Mouse (Mus musculus): Measurements from ENCODE around the gene Wdsub1.

The Wdsub1 gene

GRCm38 (mm10) chr2:59841189-59841939 lies 41.0 kb downstream of the Wdsub1 start:
- peak; percentile 73 for DNase-seq (ENCODE audit: low spot score)

DNA sequence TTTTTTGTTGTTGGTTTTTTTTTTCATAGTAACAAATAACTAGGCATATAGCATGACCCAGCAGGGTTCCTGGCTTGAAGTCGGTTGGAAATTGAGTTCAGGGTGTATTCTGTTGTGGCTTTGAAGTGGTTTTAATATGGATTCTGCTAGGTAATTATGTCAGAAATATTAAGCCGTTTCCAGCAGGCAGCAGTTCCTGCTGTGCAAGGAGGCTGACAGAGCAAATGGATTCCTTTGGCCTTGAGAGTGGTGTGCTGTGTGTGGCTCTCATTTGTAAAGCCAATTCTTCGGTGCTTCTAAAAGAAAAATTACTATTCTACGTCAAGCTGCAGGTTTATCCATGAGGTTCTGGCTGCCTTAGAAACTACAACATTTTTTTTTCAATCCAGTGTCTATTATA lies 42.2 kb downstream of the Wdsub1 start:
- DNase-seq (ENCODE audit: low spot score), result no peak

- DNase-seq (ENCODE audit: low spot score), result no peak
Observed at GRCm38 (mm10) chr2:59839755-59840154, 42.6 kb downstream of the Wdsub1 start.

- DNase-seq (ENCODE audit: low spot score), result no peak
Observed at GRCm38 (mm10) chr2:59838825-59839224, 43.6 kb downstream of the Wdsub1 start.

DNA sequence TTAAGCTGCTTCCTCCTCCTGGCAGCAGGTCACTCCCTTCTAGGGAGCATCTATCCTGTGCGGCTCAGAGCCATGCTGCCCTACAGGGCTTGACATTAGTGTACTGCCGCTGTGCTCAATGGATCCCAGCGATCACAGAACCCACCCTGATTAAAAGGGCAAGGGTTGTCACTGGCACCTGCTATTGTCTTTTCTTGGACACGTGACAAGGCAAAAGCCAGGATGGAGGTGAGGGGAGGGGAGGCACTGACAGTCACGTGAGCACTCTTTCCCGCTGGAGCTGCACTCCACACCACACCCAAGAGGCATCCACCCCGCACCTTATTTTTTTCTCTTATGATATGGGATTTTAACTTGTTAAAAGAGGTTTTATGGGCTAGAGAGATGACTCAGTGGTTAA lies 50.6 kb downstream of the Wdsub1 start:
- DNase-seq (ENCODE audit: low spot score), result no peak

DNA sequence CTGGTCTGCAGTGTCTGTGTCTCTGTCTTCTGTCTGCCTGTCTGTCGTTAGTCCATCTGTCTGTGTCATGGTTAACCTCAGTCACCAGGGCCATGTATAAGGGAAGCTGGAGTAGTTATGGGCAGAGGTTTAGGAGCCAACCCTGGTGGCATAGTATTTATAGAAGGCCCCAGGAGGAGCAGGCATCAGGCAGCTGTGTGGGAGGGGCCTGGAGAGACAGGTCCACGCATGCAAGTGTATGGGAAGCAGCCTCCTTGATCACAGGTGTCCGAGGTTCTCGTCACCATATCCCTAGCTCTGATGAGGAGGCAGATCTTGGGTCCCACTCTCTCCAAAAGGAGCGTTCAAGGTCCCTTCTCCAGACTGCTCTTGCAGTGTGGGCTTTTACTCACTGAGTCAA lies 51.5 kb downstream of the Wdsub1 start:
- DNase-seq (ENCODE audit: low spot score), result no peak

- no peak for DNase-seq (ENCODE audit: low spot score)
Observed at GRCm38 (mm10) chr2:59830151-59830550, 52.2 kb downstream of the Wdsub1 start.

GRCm38 (mm10) chr2:59829718-59830117 lies 52.7 kb downstream of the Wdsub1 start:
- no peak for DNase-seq (ENCODE audit: low spot score)

DNA sequence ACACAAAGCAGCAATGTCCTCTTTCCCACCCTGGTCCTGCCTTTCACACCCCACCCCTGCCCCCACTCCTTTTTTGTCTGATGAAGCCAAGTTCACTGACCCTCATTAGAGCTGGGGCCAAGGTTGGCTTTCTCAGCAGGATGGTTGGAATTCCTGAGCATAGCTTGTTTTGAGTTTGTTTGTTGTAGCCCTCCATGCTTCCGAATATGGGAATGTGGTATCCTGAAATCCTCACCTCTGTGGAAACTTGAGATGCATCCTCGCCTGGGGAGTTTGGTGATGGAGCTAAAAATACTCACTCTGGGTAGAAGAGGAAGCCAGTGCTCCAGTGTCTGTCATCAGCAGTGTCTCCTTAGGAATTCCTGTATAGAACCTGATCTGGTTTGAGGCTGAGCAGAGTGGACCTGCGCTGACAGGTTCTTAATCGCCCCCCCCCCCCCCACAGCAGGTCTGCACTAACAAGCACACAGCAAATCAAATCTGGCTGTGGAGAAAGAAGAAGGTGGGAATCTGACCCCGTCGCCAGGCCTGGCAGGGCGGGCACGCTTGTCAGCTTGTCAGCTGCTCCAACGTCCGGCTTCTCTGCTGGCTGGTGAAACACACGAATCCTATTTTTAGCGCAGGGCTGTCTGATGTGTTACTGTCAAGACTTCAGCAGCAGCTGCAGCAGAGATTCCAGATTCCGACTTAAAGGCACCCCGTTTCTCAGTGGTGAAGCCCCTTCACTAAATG lies 53.4 kb downstream of the Wdsub1 start:
- no peak for DNase-seq (ENCODE audit: low spot score)

DNA sequence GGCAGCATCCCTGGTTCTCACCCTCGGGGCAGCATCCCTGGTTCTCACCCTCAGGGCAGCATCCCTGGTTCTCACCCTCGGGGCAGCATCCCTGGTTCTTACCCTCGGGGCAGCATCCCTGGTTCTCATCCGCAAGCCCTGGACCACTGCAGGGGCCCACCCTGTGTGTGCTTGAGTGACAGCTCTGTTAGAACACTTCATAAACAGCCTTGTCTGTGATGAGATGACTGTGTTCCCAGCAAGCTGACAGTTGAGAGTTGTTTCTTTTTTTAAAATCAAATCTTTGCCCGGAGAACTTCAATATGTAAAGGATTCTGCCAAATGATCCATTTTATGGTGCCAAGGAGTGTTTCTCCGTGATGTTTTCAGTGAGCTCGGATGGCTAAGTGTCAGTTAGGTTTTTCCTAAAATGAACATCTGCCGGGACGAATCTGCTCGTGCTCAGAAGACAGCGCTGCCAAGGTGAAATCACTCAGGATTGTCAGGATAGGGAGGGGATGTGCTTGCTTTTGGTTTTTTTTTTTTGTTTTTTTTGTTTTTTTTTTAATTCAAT lies 54.2 kb downstream of the Wdsub1 start:
- no peak for DNase-seq (ENCODE audit: low spot score)

- DNase-seq (ENCODE audit: low spot score), result no peak
Observed at GRCm38 (mm10) chr2:59825380-59825779, 57.0 kb downstream of the Wdsub1 start.

GRCm38 (mm10) chr2:59824289-59824688 lies 58.1 kb downstream of the Wdsub1 start:
- DNase-seq (ENCODE audit: low spot score), result peak; percentile 60

DNA sequence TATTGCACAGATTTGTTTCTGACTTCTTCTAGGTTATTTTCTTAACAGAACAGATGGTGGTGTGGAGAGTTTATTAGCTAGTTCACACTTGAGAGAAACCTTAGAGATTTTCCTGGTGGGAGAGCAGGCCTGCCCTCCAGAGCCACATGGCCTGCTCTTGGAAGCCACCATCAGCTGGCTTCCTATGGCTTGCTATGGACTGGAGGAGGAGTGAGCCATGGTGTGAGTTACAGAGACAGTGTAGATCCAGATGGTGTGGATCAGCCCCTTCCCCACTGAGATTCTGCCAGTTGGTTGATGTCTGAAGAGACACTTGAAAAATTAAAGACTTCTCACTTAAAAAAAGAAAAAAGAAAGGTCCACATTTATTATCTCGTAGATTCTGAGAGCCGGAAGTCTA lies 61.3 kb downstream of the Wdsub1 start:
- DNase-seq (ENCODE audit: low spot score), result no peak

- DNase-seq (ENCODE audit: low spot score), result no peak
Observed at GRCm38 (mm10) chr2:59820088-59820487, 62.3 kb downstream of the Wdsub1 start.

DNA sequence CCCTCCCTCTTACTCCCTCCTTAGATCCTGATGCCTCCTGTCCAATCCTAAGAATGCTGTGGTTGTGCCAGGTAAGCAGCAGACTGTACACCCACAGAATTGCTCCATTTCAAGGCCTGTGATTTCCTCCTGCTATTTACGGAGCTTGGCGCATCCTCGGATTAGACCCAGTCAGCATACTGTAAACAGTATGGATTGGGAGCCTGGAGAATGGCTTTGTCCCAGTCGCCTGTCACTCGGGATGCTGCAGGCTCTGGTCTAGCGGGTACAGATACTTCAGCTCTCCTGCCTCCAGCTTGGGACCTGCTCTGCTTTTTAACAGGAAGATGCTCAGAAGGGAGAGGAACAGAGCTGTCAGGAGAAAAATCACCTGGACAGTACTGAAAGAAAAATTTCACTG lies 63.0 kb downstream of the Wdsub1 start:
- DNase-seq (ENCODE audit: low spot score), result no peak

DNA sequence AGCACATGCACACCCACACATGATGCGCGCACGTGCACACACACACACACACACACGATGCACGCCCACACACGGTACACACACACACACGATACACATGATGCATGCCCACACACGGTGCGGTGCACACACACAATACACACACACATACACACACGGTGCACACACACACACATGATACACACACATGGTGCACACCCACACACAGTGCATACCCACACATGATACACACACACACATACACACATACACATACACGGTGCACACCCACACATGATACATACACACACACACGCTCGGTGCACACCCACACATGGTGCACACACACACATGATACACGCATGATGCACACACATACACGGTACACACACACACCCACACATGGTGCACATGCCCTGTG lies 63.7 kb downstream of the Wdsub1 start:
- DNase-seq (ENCODE audit: low spot score), result no peak

- no peak for DNase-seq (ENCODE audit: low spot score)
Observed at GRCm38 (mm10) chr2:59814997-59815396, 67.4 kb downstream of the Wdsub1 start.

GRCm38 (mm10) chr2:59813457-59813856 lies 68.9 kb downstream of the Wdsub1 start:
- no peak for DNase-seq (ENCODE audit: low spot score)

GRCm38 (mm10) chr2:59812641-59813040 lies 69.8 kb downstream of the Wdsub1 start:
- DNase-seq (ENCODE audit: low spot score), result no peak

- no peak for DNase-seq (ENCODE audit: low spot score)
Observed at GRCm38 (mm10) chr2:59811247-59811646, 71.1 kb downstream of the Wdsub1 start.

- DNase-seq (ENCODE audit: low spot score), result no peak
Observed at GRCm38 (mm10) chr2:59810039-59810438, 72.4 kb downstream of the Wdsub1 start.

DNA sequence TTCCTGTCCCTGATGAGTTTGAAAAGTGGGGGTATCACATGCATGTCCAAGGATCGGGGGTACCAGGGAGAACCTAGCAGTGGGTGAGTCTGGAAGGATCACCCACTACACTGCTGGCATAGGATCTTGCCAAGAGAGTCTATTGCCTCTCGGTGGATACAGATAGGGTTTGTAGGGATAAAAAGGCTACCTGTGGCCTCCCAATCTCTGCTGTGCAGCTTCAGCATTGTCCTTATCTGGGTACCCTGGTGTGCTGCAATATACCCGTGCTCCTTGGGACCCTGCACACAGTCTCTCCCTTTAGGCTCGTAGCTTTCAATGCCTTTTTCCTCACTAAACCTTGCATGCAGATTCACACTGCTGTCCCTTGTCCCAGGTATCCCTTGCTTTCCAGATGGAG lies 73.8 kb downstream of the Wdsub1 start:
- no peak for DNase-seq (ENCODE audit: low spot score)

DNA sequence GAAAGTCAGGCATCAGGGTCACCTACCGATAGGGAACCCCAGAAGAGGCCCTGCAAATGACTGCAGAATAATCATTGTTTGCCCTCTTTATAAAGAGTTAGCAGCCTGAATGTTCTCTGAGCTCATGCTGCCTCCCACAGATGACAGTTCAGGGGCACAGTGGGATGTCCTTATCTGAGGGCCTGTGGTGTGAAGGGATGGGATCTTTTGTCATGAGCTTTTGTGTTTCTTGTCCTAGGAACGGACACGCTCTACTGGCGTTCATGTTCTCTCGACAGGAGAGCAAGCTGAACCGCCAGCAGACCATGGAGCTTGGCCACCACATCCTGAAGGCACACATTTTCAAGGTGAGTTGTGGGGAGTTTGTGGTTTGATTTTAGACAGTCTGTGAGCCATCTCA lies 76.4 kb downstream of the Wdsub1 start:
- DNase-seq (ENCODE audit: low spot score), result no peak
